Mouse (Mus musculus): ENCODE data around the gene Hbb-bh1. TPM values are rescaled to one million over a fixed set of nuclear protein-coding genes. Genes with fewer than 3 reads are reported as not detected.

The Hbb-bh1 gene
- total and polyA plus RNA-seq, 3 experiments, result 0.15 TPM; not detected in 2

DNA sequence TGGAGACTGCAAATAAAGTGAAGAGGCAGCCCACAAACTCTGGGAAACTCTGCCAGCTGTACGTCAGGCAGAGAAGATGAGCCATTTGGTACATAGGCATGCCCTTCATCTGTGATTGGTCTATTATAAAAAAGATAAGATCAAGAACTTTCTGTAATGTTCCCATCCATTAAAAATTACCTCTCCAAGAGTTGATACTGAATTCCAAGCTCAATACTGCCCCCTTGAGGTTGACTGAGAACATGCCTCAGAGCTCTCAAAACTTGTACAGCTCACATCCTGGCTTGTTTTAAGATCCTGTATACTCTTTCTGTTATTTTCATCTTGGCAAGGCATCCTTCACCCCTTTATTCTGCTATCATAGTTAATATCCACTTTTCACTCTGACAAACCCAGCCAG is 36.1 kb downstream of the Hbb-bh1 start:
- no peaks in the 10 kb centered on the region for H3K9me3 ChIP-seq (replicated peaks; ENCODE audit: insufficient read depth, low read length)
- no peaks in the 10 kb centered on the region for H3K79me2 ChIP-seq (ENCODE audit: control insufficient read depth, insufficient read depth, low read length, poor library complexity)
- H3K4me1 ChIP-seq (ENCODE audit: control insufficient read depth in 1 of 2, insufficient read depth in 2 of 2, low read length in 2 of 2), result peaks cover 15 to 16% of the 10 kb centered on the region in 2 experiments
- H3K27me3 ChIP-seq (ENCODE audit: control insufficient read depth in 1 of 2, insufficient read depth in 2 of 2, low read length in 2 of 2), result no peaks in the 10 kb centered on the region
- H3K4me3 ChIP-seq (ENCODE audit: control insufficient read depth in 1 of 2, insufficient read depth in 1 of 2, low read depth in 2 of 2, low read length in 2 of 2), result no peak overlapping the region
- no peak overlapping the region for H3K9ac ChIP-seq (ENCODE audit: control insufficient read depth, low read depth, low read length, poor library complexity, severe bottlenecking)
- no peak overlapping the region for H3K27ac ChIP-seq (ENCODE audit: control insufficient read depth, low read depth, low read length)
- DNase-seq (ENCODE audit: low read depth, low spot score), result peak; percentile 71
- TF ChIP-seq POLR2AphosphoS5 (IDR thresholded peaks at IDR 0.05; ENCODE audit: borderline replicate concordance, low read depth, low read length) (no peak), EP300 (IDR thresholded peaks at IDR 0.05; ENCODE audit: low read depth in 1 of 2, low read length in 2 of 2) (no peak), TBP (IDR thresholded peaks at IDR 0.05; ENCODE audit: low read depth, low read length) (no peak), NRF1 (IDR thresholded peaks at IDR 0.05; ENCODE audit: insufficient read depth, low read depth, low read length, poor library complexity, severe bottlenecking) (no peak), HCFC1 (IDR thresholded peaks at IDR 0.05; ENCODE audit: low read depth, low read length) (no peak), ELF1 (IDR thresholded peaks at IDR 0.05; ENCODE audit: low read depth, low read length) (no peak), SIN3A (IDR thresholded peaks at IDR 0.05; ENCODE audit: low read length) (0 out of 2 replicates have a peak, but pooled peaks have one; percentile 21), USF2 (IDR thresholded peaks at IDR 0.05; ENCODE audit: borderline replicate concordance in 1 of 2, insufficient read depth in 1 of 2, low read depth in 1 of 2, low read length in 2 of 2) (no peak), ETS1 (IDR thresholded peaks at IDR 0.05; ENCODE audit: low read depth, low read length) (no peak), GABPA (IDR thresholded peaks at IDR 0.05; ENCODE audit: low read depth, low read length) (no peak), TCF12 (IDR thresholded peaks at IDR 0.05; ENCODE audit: low read depth, low read length) (no peak), POLR2A (IDR thresholded peaks at IDR 0.05; ENCODE audit: control insufficient read depth in 1 of 2, insufficient read depth in 1 of 2, low read depth in 1 of 2, low read length in 2 of 2, poor library complexity in 1 of 2) (no peak), KAT2A (conservative IDR thresholded peaks at IDR 0.05; ENCODE audit: low read depth, low read length) (no peak), ZMIZ1 (IDR thresholded peaks at IDR 0.05; ENCODE audit: low read depth, low read length) (no peak), ZC3H11A (IDR thresholded peaks at IDR 0.05; ENCODE audit: low read depth, low read length) (0 out of 2 replicates have a peak, but pooled peaks have one; percentile 29), MXI1 (IDR thresholded peaks at IDR 0.05; ENCODE audit: low read depth, low read length) (0 out of 2 replicates have a peak, but pooled peaks have one; percentile 22), BHLHE40 (IDR thresholded peaks at IDR 0.05; ENCODE audit: borderline replicate concordance, low read depth, low read length) (0 out of 2 replicates have a peak, but pooled peaks have one; percentile 21), TAL1 (IDR thresholded peaks at IDR 0.05; ENCODE audit: low read length) (no peak), GATA1 (IDR thresholded peaks at IDR 0.05; ENCODE audit: low read depth, low read length) (no peak), CTCF (IDR thresholded peaks at IDR 0.05 in 2 of 3, conservative IDR thresholded peaks at IDR 0.05 in 1 of 3; ENCODE audit: control insufficient read depth in 1 of 3, insufficient read depth in 1 of 3, low read depth in 2 of 3, low read length in 3 of 3, poor library complexity in 1 of 3, severe bottlenecking in 1 of 3) (peak; percentile 34 to 58 (median 46); a peak in 5 of 6 replicates), MAFK (IDR thresholded peaks at IDR 0.05; ENCODE audit: borderline replicate concordance, low read depth, low read length) (no peak), RAD21 (IDR thresholded peaks at IDR 0.05; ENCODE audit: low read depth, low read length) (peak; percentile 47), ZNF384 (IDR thresholded peaks at IDR 0.05; ENCODE audit: low read depth, low read length) (peak; percentile 32; the same call in 1 of the 2 replicates), SMC3 (IDR thresholded peaks at IDR 0.05; ENCODE audit: low read depth, low read length) (peak; percentile 47)
- peaks cover 0 to 24% of the 10 kb centered on the region in 2 experiments; a peak in 2 of 4 replicates for H3K36me3 ChIP-seq (ENCODE audit: control insufficient read depth in 1 of 2, insufficient read depth in 2 of 2, low read length in 2 of 2)
